Mouse (Mus musculus): Measurements from ENCODE around the gene Ccdc148.

The Ccdc148 gene

DNA sequence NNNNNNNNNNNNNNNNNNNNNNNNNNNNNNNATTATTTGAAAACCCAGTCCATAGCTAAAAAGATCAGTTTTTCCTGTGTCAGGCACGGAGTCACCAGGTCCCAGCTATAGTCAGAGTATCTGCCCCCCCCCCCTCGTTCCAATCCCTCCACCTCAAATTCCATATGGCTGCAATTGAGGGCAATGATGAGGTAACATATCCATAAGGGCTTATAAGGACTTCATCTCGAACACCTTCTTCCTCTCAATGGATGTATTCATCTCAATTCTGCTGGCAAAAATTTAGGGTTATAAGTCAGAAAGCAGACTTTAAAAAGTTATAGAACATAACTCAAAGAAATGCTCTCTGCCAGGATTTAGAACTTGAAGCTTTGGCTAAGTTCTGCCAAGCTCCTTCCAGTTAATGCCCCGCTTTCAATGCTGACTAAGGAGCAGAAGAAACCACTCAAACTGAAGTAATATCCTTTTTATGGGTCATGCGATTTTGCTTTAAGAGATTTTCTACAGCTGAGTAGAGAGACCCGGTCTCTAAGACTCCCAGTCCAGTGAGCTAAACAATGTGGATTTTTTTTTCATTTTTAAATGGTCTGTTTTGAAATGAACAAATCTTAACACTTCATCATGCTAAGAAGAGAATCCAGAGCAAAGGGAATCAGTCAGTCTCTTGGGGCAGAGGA lies 111.6 kb downstream of the Ccdc148 start:
- DNase-seq, result no peak

GRCm38 (mm10) chr2:59043313-59044032 lies 117.0 kb downstream of the Ccdc148 start:
- DNase-seq, result no peak

- no peak for DNase-seq
Measured at GRCm38 (mm10) chr2:59042616-59043015, 117.9 kb downstream of the Ccdc148 start.

DNA sequence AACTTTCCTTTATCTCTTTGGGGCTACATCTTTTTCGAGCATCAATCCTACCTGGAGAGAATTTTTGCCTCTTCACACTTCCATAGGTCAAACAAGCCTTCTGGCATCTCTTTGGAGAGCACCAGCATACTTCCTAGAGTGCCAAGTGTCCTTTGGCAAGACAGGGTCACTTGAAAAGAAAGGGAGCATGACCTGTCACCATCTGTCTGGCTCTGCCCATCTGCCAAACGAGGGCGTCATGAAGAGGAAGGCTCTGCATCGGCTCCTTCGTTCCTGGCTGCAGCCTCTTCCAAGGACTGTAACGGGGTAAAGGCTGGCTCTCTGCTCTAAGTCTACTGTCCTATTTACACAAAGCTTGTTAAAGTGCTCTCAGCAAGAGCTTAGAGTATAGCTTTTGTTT lies 124.0 kb downstream of the Ccdc148 start:
- no peak for DNase-seq

DNA sequence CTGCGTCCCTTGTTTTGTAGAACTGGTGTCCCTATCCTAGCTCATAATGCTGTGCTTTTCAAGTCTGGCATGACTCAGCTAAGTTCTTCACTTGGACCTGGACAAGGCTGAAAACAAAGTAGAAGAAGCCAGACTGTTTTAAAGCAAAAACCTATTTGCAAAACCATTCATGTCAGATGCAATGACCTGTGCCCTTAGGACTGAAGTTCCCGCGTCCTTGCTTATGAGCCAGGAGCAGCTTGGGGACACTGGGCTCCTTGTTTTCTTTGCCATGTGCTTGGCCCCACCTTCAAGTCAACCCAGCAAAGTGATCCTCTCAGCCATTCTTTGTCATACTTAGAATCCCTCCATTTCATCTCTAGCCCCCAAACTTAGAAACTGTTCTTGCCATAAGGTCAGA lies 125.3 kb downstream of the Ccdc148 start:
- no peak for DNase-seq

- DNase-seq, result no peak
Measured at GRCm38 (mm10) chr2:59034281-59034680, 126.2 kb downstream of the Ccdc148 start.

GRCm38 (mm10) chr2:59024558-59024957 lies 135.9 kb downstream of the Ccdc148 start:
- DNase-seq, result no peak

- DNase-seq, result peak; percentile 10
Measured at GRCm38 (mm10) chr2:59007356-59007755, 153.1 kb downstream of the Ccdc148 start.

DNA sequence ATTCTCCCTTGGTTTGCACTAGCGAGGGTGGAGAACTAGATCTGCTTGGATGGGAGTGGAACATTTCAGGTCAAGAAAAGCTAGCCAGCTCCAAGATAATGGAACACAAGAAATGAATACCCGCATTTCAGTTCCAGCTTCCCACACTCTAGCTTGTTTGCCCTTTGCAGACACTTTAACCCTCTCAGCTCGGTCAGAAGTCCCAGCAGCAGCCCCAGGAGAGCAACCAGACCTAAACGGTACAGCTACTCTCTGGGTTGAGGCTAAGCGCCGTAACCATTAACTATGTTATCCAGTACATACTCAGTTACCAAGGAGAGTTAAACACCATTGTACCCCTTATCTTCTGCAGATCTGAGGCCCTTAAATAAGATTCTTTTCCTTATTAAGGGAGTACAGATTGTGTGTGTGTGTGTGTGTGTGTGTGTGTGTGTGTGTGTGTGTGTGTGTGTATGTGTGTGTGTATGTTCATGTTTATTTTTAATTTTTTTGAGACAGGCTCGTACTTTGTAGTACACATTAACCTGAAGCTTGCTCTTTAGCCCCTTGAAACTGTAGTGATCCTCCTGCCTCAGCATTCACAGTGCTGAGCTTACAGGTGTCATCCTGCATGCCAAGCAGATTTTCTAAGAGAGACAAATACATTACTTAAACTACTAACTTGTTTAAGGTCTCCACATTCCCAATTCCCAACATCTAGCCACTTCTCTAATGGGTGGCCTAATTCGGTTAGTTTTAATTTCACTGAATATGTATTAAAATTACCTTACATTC lies 153.7 kb downstream of the Ccdc148 start:
- DNase-seq, result no peak

- DNase-seq, result no peak
Measured at GRCm38 (mm10) chr2:58997151-58997550, 163.3 kb downstream of the Ccdc148 start.

DNA sequence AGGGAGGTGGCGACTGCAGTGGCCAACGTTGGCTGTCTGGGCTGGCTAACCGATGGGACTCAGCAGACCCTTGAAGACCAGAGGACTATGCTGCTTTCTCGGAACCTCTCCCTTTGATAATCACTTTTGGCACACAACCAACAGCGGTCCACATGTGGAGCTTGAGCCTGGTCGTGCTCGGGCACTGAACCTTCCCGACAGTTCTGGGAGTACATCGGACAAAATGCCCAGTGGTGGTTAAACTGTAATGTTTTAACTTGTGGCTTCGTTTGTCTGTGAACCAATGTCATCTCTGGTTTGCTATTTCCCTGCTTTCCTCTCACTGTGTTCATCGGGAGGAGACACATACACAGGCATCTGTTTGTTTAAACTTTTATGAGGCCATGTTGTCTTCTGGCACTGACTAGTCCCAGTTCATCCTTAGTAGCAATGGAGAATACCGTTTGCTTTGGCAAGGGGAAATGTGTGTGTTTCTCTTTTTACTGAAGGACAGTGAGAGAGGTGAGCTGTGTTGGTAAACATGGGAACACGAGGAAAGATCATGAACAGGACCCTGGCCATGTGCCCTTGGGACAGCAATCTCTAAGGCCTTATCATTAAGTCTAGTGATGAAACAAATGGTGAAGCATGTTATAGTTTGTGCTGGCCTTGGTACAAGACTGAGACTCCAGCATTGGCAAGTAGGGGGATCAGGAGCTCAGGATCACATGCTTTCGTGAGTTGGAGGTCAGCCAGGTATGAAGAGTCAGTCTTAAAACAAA lies 167.9 kb downstream of the Ccdc148 start:
- no peak for DNase-seq

DNA sequence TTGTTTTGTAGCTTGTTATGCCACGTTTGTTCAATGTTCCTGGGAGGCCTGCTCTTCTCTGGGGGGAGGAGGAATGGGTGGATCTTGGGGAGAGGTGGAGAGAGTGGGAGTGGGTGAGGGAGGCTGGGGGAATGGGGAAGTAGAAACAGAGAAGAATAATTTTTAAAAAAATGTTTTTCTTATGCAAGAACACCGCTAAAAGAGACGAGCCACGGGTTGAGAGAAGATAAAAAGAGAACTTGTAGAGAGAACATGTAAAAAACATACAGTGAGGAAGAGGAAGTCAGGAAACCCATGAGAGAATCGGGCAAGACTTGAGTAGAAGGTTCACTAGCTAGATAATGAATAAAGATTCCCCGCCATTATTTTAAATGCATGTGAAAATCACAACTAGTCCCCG lies 182.4 kb downstream of the Ccdc148 start:
- no peak for DNase-seq

DNA sequence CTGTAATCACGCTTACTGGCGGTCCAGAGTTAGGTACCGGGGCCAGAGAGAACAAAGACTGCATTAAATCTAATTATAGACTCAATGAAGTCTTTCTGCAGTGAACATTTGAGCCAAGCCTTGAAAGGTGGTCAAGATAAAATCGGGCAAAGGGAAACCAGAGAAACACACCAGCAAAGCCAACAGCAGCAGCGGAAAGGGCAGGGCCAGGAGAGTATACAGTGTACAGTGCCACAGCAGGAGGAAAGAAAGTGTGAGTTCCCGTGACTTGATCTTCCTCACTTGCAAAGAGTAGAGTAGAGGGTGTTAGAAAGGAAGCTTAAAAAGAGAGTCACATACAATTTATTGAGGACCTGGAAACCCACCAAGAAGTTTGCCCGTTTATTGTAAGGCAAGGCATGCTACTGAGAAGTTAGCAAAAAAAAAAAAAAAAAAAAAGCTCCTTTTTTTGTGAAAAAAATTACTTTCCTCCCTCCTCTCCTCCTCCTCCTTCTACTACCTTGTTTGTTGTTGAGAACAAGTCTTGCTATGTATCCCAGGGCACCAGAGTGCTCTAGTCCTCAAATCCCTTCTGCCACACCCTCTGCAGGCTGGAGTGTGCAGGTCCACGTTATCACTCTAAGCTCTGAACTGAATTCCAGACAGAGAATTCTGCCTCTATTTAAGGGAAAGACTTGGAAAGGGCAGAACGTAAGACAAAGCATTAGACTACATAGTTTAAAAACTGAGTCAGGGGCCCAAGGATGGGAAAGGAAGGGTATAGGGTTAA lies 188.8 kb downstream of the Ccdc148 start:
- no peak for DNase-seq

GRCm38 (mm10) chr2:58956770-58957300 lies 203.6 kb downstream of the Ccdc148 start:
- no peak for DNase-seq

DNA sequence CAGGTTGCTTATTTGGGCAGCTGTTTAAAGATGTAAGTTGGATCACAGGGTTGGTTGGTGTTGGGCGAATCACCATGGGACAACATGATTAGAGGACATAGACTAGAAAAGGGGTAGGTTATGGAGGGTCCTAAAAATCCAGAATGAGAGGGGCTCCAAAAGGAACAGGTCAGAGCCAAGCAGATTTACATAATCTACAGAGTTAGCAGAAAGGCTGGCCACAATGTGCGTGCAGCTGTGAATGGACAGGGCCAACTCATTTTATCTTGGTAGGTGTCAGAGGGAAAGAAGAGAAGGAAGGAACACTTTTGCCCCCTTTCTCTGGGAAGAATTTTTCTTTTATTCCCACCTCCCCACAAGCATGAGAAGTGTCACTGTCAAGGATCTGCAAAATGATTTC lies 204.1 kb downstream of the Ccdc148 start:
- DNase-seq, result no peak

GRCm38 (mm10) chr2:58952101-58952500 lies 208.4 kb downstream of the Ccdc148 start:
- no peak for DNase-seq

- DNase-seq, result no peak
Measured at GRCm38 (mm10) chr2:58948796-58949195, 211.7 kb downstream of the Ccdc148 start.

DNA sequence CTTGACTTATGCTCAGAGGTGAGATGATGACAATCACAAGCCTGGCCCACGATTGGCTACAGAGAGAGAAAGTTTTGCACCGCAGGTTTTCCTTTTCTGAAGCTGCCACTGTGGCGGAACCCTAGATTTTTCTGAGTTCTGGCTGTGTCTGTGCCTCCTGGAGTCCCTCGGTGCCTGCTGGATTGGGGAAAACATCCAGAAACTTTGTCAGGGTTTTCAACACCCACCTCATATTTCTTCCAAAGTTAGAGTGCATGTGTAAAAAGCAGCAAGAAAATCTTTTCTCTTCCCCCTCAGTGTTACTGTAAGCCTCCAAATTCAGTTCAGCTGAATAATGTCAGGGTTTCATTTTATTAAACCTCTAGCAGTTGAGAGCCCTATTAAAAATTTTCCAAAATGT lies 219.1 kb downstream of the Ccdc148 start:
- peak; percentile 43 for DNase-seq

DNA sequence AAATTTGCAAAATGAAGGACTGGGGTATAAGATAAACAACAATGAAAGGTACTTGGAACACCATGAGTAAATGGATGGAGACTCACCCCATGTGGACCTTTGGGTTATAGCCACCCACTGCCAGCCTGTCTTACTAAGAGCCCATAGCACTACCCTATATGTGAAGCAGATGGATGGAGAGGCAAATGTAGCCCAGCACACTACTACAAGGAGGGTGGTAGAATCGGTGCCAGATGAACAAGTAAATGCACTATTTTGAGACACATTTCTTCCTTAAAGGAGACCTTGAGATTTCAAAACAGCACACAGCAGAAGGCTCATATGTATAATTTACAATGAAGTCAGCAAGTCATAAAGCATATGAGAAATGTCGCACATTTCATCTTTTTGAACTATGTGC lies 234.9 kb downstream of the Ccdc148 start:
- DNase-seq, result no peak

GRCm38 (mm10) chr2:58918351-58918750 lies 242.1 kb downstream of the Ccdc148 start:
- no peak for DNase-seq

GRCm38 (mm10) chr2:58912339-58912738 lies 248.1 kb downstream of the Ccdc148 start:
- DNase-seq, result no peak

All from right cerebral cortex, adult 18-20 months (tissue).